Mouse (Mus musculus): ENCODE results near the gene Plin3.

Plin3 gene

DNA sequence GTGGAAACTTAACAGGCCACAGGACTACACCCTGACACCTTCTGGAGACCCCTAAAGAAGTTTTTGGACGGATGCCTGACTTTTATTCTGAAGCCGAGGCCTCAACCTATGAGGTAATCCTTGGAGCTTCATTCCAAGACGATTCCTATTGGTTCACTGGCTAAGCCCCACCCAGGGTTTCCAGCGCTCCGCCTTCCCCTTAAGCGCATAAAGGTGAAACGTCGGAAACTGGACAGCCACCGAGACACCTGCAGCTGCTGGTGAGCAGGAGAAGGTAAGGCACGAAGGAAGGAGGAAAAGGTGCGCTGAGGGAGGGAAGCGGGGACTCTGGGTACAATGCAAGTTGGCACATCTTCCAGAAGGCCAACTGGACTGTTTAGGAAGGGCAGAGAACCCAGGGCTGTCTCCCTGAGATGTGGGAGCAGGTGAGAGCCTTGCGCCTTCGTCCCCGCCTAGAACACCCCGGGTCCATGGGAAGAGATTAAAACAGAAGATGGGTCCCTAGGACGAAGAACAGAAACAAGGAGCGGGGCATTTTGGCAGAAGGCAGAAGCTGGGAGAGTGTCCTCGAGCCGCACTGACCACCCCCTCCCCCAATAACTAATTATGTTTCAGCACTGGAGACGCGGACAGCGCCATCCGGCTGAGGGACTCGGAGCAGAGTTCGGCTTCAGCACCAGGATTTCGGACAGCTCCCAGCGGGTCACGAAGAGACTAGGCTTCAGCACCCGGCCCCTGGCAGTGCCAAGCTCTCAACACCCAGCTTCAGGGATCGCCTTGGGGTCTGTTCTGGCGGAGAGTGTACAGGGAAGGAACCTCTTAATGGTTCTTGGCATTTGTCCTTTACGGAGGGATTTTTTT lies 50.9 kb downstream of the Plin3 start:
- peak; percentile 88 for DNase-seq (ENCODE audit: low spot score)

GRCm38 (mm10) chr17:56233818-56234469 lies 58.7 kb downstream of the Plin3 start:
- DNase-seq (ENCODE audit: low spot score), result no peak

GRCm38 (mm10) chr17:56233389-56233788 lies 59.3 kb downstream of the Plin3 start:
- DNase-seq (ENCODE audit: low spot score), result no peak

- no peak for DNase-seq (ENCODE audit: low spot score)
Observed at GRCm38 (mm10) chr17:56229943-56230342, 62.7 kb downstream of the Plin3 start.
